Mouse (Mus musculus) cortical plate, adult 2 months (tissue): ENCODE data around the gene Syt16. TPM values are rescaled to one million over a fixed set of nuclear protein-coding genes. Genes with fewer than 3 reads are reported as not detected.
A peak's percentile ranks its signal among the peaks of the same experiment; 100 is the strongest.

ENCODE experiments used
- H3K27ac ChIP-seq: fragments of 200-500 bp; 2 replicates; pipeline ENCODE4 v1.5.1; 2012; ENCODE audit warnings: low read length, control low read depth, inconsistent platforms; ENCODE audit not compliant: insufficient read depth
- H3K4me1 ChIP-seq: fragments of 200-500 bp; 2 replicates; pipeline ENCODE4 v1.6.1; 2011; ENCODE audit warnings: low read length; ENCODE audit not compliant: control insufficient read depth, insufficient read depth
- H3K4me3 ChIP-seq: fragments of 200-500 bp; 2 replicates; pipeline ENCODE4 v1.5.1; 2011; ENCODE audit warnings: mild to moderate bottlenecking, low read length, control low read depth; ENCODE audit not compliant: insufficient read depth
- CTCF ChIP-seq: fragments of 200-500 bp; IDR thresholded peaks from 2 replicates; pipeline ENCODE4 v1.5.1; 2011; ENCODE audit warnings: mild to moderate bottlenecking, control low read depth, low read length; ENCODE audit not compliant: insufficient read depth; ENCODE audit errors: extremely low read depth
- POLR2A ChIP-seq: fragments of 200-500 bp; IDR thresholded peaks from 2 replicates; pipeline ENCODE4 v1.6.1; 2011; ENCODE audit warnings: mild to moderate bottlenecking, low read length, control low read depth; ENCODE audit not compliant: insufficient read depth; ENCODE audit errors: extremely low read depth
- polyA plus RNA-seq: library from polyadenylated mRNA; depleted of rRNA; stranded (reverse); fragments of >200 nt; gene quantifications from 2 replicates; pipeline ENCODE4 v1.2.3, GENCODE M21; 2012

The Syt16 gene
- polyA plus RNA-seq, 1 experiment: 64.3 TPM

GRCm38 (mm10) chr12:73969142-73969541 lies 28.3 kb upstream of the Syt16 start:
- Histone ChIP-seq H3K4me3 (no peak overlapping the region), H3K27ac (no peak overlapping the region)

GRCm38 (mm10) chr12:73974584-73974983 lies 22.9 kb upstream of the Syt16 start:
- Histone ChIP-seq H3K4me3 (no peak overlapping the region), H3K27ac (no peak overlapping the region), H3K4me1 (no peaks in the 10 kb centered on the region)
- no peak for TF ChIP-seq CTCF
- TF ChIP-seq POLR2A: no peak

More at GRCm38 (mm10) chr12:73969142-73969541, 28.3 kb upstream of the Syt16 start:
- H3K4me1 ChIP-seq: peaks cover 2% of the 10 kb centered on the region; the same call in 1 of the 2 replicates
- TF ChIP-seq POLR2A (no peak), CTCF (no peak)

GRCm38 (mm10) chr12:73978144-73978543 lies 19.3 kb upstream of the Syt16 start:
- H3K27ac ChIP-seq: no peak overlapping the region
- no peak overlapping the region for H3K4me3 ChIP-seq
- TF ChIP-seq POLR2A (no peak), CTCF (no peak)
- peaks cover 4% of the 10 kb centered on the region for H3K4me1 ChIP-seq

- H3K27ac ChIP-seq: no peak overlapping the region
- H3K4me3 ChIP-seq: no peak overlapping the region
- peaks cover 4% of the 10 kb centered on the region for H3K4me1 ChIP-seq
- TF ChIP-seq CTCF (no peak), POLR2A (no peak)
These were observed 17.8 kb upstream of the Syt16 start for GRCm38 (mm10) chr12:73979667-73980066.

GRCm38 (mm10) chr12:73982533-73982932 lies 14.9 kb upstream of the Syt16 start:
- no peak overlapping the region for H3K27ac ChIP-seq
- peaks cover 6% of the 10 kb centered on the region for H3K4me1 ChIP-seq
- H3K4me3 ChIP-seq: no peak overlapping the region
- TF ChIP-seq CTCF (no peak), POLR2A (no peak)

GRCm38 (mm10) chr12:73986299-73986698 lies 11.2 kb upstream of the Syt16 start:
- peak overlapping the region; percentile 53; the same call in 1 of the 2 replicates for H3K27ac ChIP-seq
- TF ChIP-seq CTCF (no peak), POLR2A (no peak)
- H3K4me1 ChIP-seq: peaks cover 4% of the 10 kb centered on the region
- no peak overlapping the region for H3K4me3 ChIP-seq

GRCm38 (mm10) chr12:73988393-73989008 lies 9.0 kb upstream of the Syt16 start:
- TF ChIP-seq POLR2A: no peak
- Histone ChIP-seq H3K27ac (no peak overlapping the region), H3K4me3 (no peak overlapping the region), H3K4me1 (peaks cover 2% of the 10 kb centered on the region; the same call in 1 of the 2 replicates)

GRCm38 (mm10) chr12:73989594-73989993 lies 7.9 kb upstream of the Syt16 start:
- H3K4me1 ChIP-seq: peaks cover 2% of the 10 kb centered on the region; the same call in 1 of the 2 replicates
- TF ChIP-seq POLR2A: no peak
- peak; percentile 38 for TF ChIP-seq CTCF
- no peak overlapping the region for H3K27ac ChIP-seq
- H3K4me3 ChIP-seq: no peak overlapping the region

GRCm38 (mm10) chr12:73996906-73997296 lies 560 bp upstream of the Syt16 start:
- peak; percentile 40; the same call in 1 of the 2 replicates for TF ChIP-seq POLR2A
- no peak for TF ChIP-seq CTCF
- Histone ChIP-seq H3K4me1 (no peaks in the 10 kb centered on the region), H3K4me3 (peak overlapping the region; percentile 47; the same call in 1 of the 2 replicates), H3K27ac (0 out of 2 replicates have a peak overlapping the region, but pooled peaks have one; percentile 92)

- Histone ChIP-seq H3K4me3 (peak overlapping the region; percentile 47), H3K4me1 (no peaks in the 10 kb centered on the region; the same call in 1 of the 2 replicates), H3K27ac (0 out of 2 replicates have a peak overlapping the region, but pooled peaks have one; percentile 58)
- TF ChIP-seq CTCF (no peak), POLR2A (no peak)
These were observed 631 bp downstream of the Syt16 start for GRCm38 (mm10) chr12:73998128-73998456.
